Mouse (Mus musculus): ENCODE data around the gene Hdlbp. TPM values are rescaled to one million over a fixed set of nuclear protein-coding genes. Genes with fewer than 3 reads are reported as not detected.

Hdlbp gene
- polyA plus RNA-seq (2014; fragmentation: Illumina TruSeq; extraction: RNeasy Lipid Tissue Mini Kit (QIAGEN cat#74804); ENCODE audit: low read depth, low replicate concordance) = 165 TPM

DNA sequence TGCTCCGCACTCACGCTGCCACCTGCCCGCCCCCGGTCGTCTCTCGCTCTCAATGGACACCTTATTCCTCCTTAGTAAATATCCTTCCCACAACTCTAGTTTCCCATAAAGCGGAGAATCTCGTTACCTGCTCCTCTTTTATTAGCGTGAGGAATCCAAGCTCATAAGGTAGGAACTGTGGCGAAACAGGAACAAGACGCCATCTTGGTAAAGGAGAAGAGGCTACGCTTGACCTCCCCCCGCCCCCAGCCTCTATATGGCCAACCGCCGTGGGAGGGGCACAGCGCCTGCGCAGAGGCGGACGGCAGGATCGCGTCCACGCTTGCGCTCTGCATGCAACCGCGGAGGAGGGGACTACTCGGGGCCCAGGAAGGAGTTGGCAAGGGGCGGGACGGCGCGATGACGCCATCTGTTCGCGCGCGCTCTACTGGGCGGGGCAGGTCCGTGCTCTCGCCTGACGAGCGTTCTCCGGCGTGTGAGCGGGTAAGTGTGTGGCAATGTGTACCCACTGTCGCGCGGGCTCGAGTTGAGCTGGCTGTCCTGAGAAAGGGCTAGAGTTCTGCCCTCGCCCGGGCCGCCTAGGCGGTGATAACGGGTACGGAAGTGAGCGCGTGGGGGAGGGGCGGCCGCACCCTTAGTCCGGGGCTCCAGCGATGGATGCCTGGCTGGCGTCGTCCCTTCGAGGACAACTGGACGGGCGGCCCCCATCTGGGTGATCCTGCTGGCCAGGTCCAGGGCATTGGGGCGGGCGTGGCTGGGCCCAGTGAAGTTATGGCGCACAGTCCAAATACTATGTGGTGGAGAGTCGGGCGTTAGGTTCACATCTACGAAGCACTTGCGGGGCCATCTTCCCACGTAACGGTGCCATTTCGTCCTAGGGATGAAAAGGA, at the start of gene Hdlbp:
Gene Hdlbp (minus strand): TSS at position 230 of the 890 bp plus-strand sequence.

GRCm38 (mm10) chr1:93511585-93512350, 33.2 kb upstream of the Hdlbp start, which contains the start of gene Farp2:
TSS of gene Farp2 (plus strand) at chr1:93512079.

DNA sequence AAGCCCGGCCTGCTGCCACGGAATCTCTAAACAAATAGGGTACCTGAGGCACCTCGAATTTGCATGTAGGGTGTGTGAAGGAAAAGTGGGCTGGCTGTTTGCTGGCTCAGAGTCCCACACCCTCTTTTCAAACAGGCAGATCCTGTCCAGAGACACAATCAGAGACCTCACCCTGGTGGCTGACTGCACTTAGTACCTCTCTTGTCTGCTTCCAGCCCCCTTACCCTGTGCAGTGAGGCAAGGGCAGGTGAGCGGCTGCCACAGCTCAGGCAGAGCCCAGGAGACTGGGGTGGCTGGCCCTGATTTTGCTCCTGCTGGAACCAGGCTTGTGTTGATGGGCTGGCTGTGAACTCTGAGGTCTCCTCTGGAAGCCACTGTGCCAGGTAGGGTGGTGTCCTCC, 105.0 kb downstream of the Hdlbp start, which contains the start of gene Ano7:
Gene Ano7 (plus strand): TSS at position 266 of the 400 bp plus-strand sequence.

Other genes with a start within 250 kb of the Hdlbp start
- 27.8 TPM for gene Sned1, start 243.0 kb downstream of the Hdlbp start, polyA plus RNA-seq (2014; fragmentation: Illumina TruSeq; extraction: RNeasy Lipid Tissue Mini Kit (QIAGEN cat#74804); ENCODE audit: low read depth, low replicate concordance)
- 17.4 TPM for gene Mterf4, start 172.9 kb downstream of the Hdlbp start, polyA plus RNA-seq (2014; fragmentation: Illumina TruSeq; extraction: RNeasy Lipid Tissue Mini Kit (QIAGEN cat#74804); ENCODE audit: low read depth, low replicate concordance)
- gene Ppp1r7, start 136.0 kb downstream of the Hdlbp start, polyA plus RNA-seq (2014; fragmentation: Illumina TruSeq; extraction: RNeasy Lipid Tissue Mini Kit (QIAGEN cat#74804); ENCODE audit: low read depth, low replicate concordance) = 84.3 TPM
- gene Pask, start 135.3 kb downstream of the Hdlbp start, polyA plus RNA-seq (2014; fragmentation: Illumina TruSeq; extraction: RNeasy Lipid Tissue Mini Kit (QIAGEN cat#74804); ENCODE audit: low read depth, low replicate concordance) = 1.7 TPM
- gene Ano7, start 104.9 kb downstream of the Hdlbp start, polyA plus RNA-seq (2014; fragmentation: Illumina TruSeq; extraction: RNeasy Lipid Tissue Mini Kit (QIAGEN cat#74804); ENCODE audit: low read depth, low replicate concordance) = 34.6 TPM
- gene Farp2, start 33.3 kb upstream of the Hdlbp start, polyA plus RNA-seq (2014; fragmentation: Illumina TruSeq; extraction: RNeasy Lipid Tissue Mini Kit (QIAGEN cat#74804); ENCODE audit: low read depth, low replicate concordance) = 19.9 TPM
- 59.6 TPM for gene Stk25, start 179.8 kb upstream of the Hdlbp start, polyA plus RNA-seq (2014; fragmentation: Illumina TruSeq; extraction: RNeasy Lipid Tissue Mini Kit (QIAGEN cat#74804); ENCODE audit: low read depth, low replicate concordance)
- gene Bok, start 206.8 kb upstream of the Hdlbp start, polyA plus RNA-seq (2014; fragmentation: Illumina TruSeq; extraction: RNeasy Lipid Tissue Mini Kit (QIAGEN cat#74804); ENCODE audit: low read depth, low replicate concordance) = 0.69 TPM